Mouse (Mus musculus) liver, adult 2 months (tissue): ENCODE measurements around the gene Kif17.

ENCODE experiments used
- CTCF ChIP-seq: fragments of 200-500 bp; IDR thresholded peaks from 2 replicates; pipeline ENCODE4 v1.5.1; 2011; ENCODE audit warnings: low read depth, low read length, control low read depth
- POLR2A ChIP-seq: fragments of 200-500 bp; IDR thresholded peaks from 2 replicates; pipeline ENCODE4 v1.6.1; 2011; ENCODE audit warnings: low read length, control low read depth; ENCODE audit not compliant: insufficient read depth; ENCODE audit errors: extremely low read depth

DNA sequence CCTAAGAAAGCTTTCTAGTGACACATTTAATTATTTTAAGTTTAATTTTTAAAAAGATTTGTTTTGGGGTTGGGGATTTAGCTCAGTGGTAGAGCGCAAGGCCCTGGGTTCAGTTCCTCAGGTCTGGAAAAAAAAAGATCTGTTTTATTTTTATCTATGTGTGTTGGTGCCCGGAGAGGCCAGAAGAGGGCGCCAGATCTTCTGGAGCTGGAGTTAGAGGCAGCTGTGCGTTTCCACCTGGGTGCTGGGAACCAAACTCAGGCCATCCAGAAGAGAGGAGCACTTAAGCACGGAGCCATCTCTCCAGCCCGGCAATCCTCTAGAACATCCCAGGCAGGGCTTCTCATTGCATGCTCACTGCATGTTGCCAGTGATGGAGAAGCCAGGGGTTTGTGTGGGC, 66.1 kb downstream of the Kif17 start:
- TF ChIP-seq CTCF (peak; percentile 44), POLR2A (no peak)
